Comparison of ENCODE assay signal across 8 mouse cellular contexts in genomic region chr17:34661121-34661591, GRCm38 (mm10). TPM values are rescaled to one million over a fixed set of nuclear protein-coding genes. Genes with fewer than 3 reads are reported as not detected.
DNase-seq lines count a peak whose midpoint lies in the region; ATAC-seq lines count a peak whose summit lies in the region.

No protein-coding gene starts in this region.

- no peak overlapping the region for H3K27ac ChIP-seq in neural tube, embryonic 12.5 days
- no peak overlapping the region for H3K27ac ChIP-seq in lung, embryonic 15.5 days

- no peak overlapping the region for H3K4me3 ChIP-seq in neural tube, embryonic 12.5 days
- peak overlapping the region; percentile 21 for H3K4me3 ChIP-seq in lung, embryonic 15.5 days

- WGBS in neural tube, embryonic 12.5 days, result 15% methylated on average over 19 of the region's 19 CpGs
- WGBS in lung, embryonic 15.5 days, result 2% methylated on average over 19 of the region's 19 CpGs

- no peaks in the 10 kb centered on the region for H3K9me3 ChIP-seq in neural tube, embryonic 12.5 days
- H3K9me3 ChIP-seq in lung, embryonic 15.5 days, result no peaks in the 10 kb centered on the region

- no peak for ATAC-seq in neural tube, embryonic 12.5 days (ENCODE audit: low FRiP score, low read depth)
- peak; percentile 67; the same call in 1 of the 2 replicates for ATAC-seq in lung, embryonic 15.5 days (ENCODE audit: borderline replicate concordance, extremely low read depth, low FRiP score, low TSS enrichment)
- ATAC-seq in frontal cortex, adult (ENCODE audit: low TSS enrichment), result no peak

- peak overlapping the region; percentile 40 for H3K4me2 ChIP-seq in neural tube, embryonic 12.5 days (replicated peaks)
- peak overlapping the region; percentile 53 for H3K4me2 ChIP-seq in lung, embryonic 15.5 days

- H3K9ac ChIP-seq in neural tube, embryonic 12.5 days, result no peak overlapping the region
- no peak overlapping the region; the same call in 1 of the 2 replicates for H3K9ac ChIP-seq in lung, embryonic 15.5 days

- H3K36me3 ChIP-seq in neural tube, embryonic 12.5 days, result no peaks in the 10 kb centered on the region
- H3K36me3 ChIP-seq in lung, embryonic 15.5 days, result no peaks in the 10 kb centered on the region

- H3K27me3 ChIP-seq in neural tube, embryonic 12.5 days (replicated peaks), result peaks cover 30% of the 10 kb centered on the region
- peaks cover 53% of the 10 kb centered on the region for H3K27me3 ChIP-seq in lung, embryonic 15.5 days

- peaks cover 5% of the 10 kb centered on the region; the same call in 1 of the 2 replicates for H3K4me1 ChIP-seq in neural tube, embryonic 12.5 days
- peaks cover 17% of the 10 kb centered on the region for H3K4me1 ChIP-seq in lung, embryonic 15.5 days

- DNase-seq in neural tube, embryonic 10.5 days (ENCODE audit: extremely low spot score, low spot score), result no peak
- DNase-seq in heart, adult 8-10 months (ENCODE audit: low spot score), result peak; percentile 84
- peak; percentile 60 to 72 for DNase-seq in kidney, adult 8-10 months
- no peak for DNase-seq in ovary, adult 18-20 months (ENCODE audit: low spot score)
- no peak for DNase-seq in spleen, adult 18-20 months

RNA-seq across cellular contexts. Expression of gene Tnxb, which starts 9.2 kb away (rescaled TPM):
- 0.03 TPM in 2 replicates for polyA plus RNA-seq in neural tube, embryonic 12.5 days (2016; fragmentation: Nextera tagmentation; extraction: Ambion mirVana)
- total RNA-seq in heart, adult 8-10 months (2022), result 10 to 100 TPM; 22.4 to 34.3 (median 32.2) TPM
- polyA plus RNA-seq in lung, embryonic 15.5 days (2015; fragmentation: Nextera tagmentation; extraction: Ambion mirVana), result 0.59 and 0.77 TPM in 2 replicates

RNA-seq across cellular contexts. Expression of gene Atf6b, which starts 14.2 kb away (rescaled TPM):
- polyA plus RNA-seq in neural tube, embryonic 12.5 days (2016; fragmentation: Nextera tagmentation; extraction: Ambion mirVana), result 116 and 120 TPM in 2 replicates
- 10 to 100 TPM; 14.4 to 19.9 (median 16.0) TPM for total RNA-seq in heart, adult 8-10 months (2022)
- 84.6 and 85.8 TPM in 2 replicates for polyA plus RNA-seq in lung, embryonic 15.5 days (2015; fragmentation: Nextera tagmentation; extraction: Ambion mirVana)

RNA-seq across cellular contexts. Expression of gene Fkbpl, which starts 16.6 kb away (rescaled TPM):
- polyA plus RNA-seq in neural tube, embryonic 12.5 days (2016; fragmentation: Nextera tagmentation; extraction: Ambion mirVana), result 17.4 and 17.5 TPM in 2 replicates
- 1 to 10 TPM; 6.9 to 9.7 (median 8.6) TPM for total RNA-seq in heart, adult 8-10 months (2022)
- 12.9 and 14.0 TPM in 2 replicates for polyA plus RNA-seq in lung, embryonic 15.5 days (2015; fragmentation: Nextera tagmentation; extraction: Ambion mirVana)

RNA-seq across cellular contexts. Expression of gene Prrt1, which starts 31.8 kb away (rescaled TPM):
- polyA plus RNA-seq in neural tube, embryonic 12.5 days (2016; fragmentation: Nextera tagmentation; extraction: Ambion mirVana), result 1.4 and 1.6 TPM in 2 replicates
- 1 to 10 TPM in 3 of 4 experiments, under 1 TPM in 1; 0.92 to 1.4 (median 1.1) TPM for total RNA-seq in heart, adult 8-10 months (2022)
- 0.16 and 0.46 TPM in 2 replicates for polyA plus RNA-seq in lung, embryonic 15.5 days (2015; fragmentation: Nextera tagmentation; extraction: Ambion mirVana)

RNA-seq across cellular contexts. Expression of gene Ppt2, which starts 32.8 kb away (rescaled TPM):
- 22.9 and 25.2 TPM in 2 replicates for polyA plus RNA-seq in neural tube, embryonic 12.5 days (2016; fragmentation: Nextera tagmentation; extraction: Ambion mirVana)
- 10 to 100 TPM; 48.1 to 68.8 (median 59.5) TPM for total RNA-seq in heart, adult 8-10 months (2022)
- polyA plus RNA-seq in lung, embryonic 15.5 days (2015; fragmentation: Nextera tagmentation; extraction: Ambion mirVana), result 21.0 and 22.4 TPM in 2 replicates

Comparison
In these comparisons a context has a peak if more than half of its experiments do, and no peak if none do; other contexts are left out.
1. DNase-seq: peak in heart, adult 8-10 months (single experiment) and kidney, adult 8-10 months (2 of 2); none in neural tube, embryonic 10.5 days (single experiment), ovary, adult 18-20 months (single experiment) and spleen, adult 18-20 months (0 of 2).